Mouse (Mus musculus) layer of hippocampus, postnatal 36 days (tissue): ENCODE measurements at regions not wholly inside any gene's neighbourhood (a gene's known extent, or its start where the extent isn't known, plus 50 kb on each side); places are given as distances from the start of the nearest gene placed in this dataset.

Experiments
- DNase-seq, 2 experiments: peaks; one replicate each; pipeline ENCODE4 v3.0.0; 2022

DNA sequence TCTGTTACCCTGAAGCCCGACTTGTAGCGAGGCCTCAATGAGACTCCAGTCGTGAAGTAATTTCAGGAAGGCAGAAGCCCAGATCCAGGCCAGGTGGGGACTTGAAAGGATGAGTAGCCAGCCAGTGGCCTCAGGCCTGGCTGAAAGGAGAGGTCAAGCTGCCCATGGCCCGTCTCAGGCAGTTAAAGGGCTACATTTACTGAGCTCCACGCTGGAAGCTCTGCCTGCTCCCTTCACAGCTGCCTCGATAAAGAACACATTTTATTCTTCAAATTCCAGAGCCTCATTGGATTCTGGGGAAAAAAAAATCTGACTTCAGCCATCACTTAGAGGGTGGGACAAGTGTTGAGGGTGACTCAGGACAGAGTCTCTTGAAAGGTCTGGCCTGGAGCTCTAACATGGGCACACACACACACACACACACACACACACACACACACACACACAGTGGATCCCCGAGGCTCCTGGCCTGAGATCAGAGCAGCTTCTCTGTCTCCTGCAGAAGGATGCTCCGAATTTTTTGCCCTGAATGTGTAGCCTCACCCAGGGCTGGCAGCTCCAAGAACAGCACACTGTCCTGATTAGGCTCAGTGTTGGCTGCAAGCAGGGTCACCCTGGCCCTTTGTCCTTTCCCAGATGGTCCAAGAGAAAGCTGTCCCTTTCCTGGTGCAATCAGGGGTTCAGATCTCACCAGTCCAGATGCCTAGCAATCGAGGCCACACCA, 53.0 kb downstream of the Gadd45g start:
- no peak for DNase-seq

DNA sequence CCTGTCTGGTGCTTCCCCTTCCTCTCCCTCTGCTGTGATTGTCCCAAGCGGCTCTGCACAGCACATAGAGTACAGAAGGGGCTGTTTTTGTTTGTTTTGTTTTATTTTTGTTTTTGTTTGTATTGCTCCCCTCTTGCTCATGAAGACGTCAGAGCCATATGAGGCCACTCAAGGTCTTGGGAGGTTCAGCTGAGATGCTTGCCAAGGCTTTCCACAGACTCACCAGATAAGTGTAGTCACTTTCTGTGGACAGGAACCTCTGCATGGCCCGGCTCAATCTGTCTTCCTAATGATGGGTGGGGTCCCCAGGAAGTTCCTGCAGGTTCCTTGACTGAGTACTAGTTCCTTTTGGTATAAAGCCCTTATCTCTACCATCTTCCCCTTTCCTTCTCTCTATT, 53.6 kb downstream of the Gadd45g start:
- DNase-seq: no peak

DNA sequence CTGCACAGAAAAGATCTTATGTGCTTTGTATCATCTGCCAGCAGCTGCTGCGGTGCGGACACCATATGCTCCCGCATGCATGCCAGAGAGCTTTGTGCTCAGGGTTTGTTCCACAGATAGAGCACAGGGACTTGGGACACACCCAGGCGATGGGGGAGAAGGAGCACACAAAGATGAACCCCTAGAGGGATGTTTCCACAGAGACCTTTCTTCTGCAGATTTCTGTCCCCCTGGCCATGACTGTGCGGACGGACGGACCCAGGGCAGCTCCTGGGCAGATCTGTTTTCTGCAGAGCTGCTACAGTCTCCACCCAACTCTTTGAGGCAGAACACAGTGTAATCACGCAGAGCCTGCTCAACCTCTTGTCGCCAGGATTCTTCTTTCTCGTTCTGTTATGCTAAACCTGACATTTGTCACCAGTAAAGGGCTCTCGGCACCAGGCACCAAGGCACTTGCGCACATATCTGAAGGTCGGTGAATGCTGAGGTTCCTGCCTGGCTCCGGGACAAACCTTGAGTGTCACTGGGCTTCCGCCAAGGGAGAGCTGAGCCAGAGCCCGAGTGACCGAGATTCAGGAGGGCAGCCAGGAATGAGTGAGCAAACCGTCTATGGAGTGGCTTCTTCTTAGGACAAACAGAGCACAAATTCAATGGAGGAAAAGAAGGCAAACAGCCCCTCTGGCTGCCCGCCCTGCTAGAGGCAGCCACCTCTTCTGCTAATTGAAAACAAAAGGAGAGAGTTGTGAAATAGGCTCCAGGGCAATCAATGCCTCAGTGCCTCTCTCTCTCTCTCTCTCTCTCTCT, 56.2 kb downstream of the Gadd45g start:
- peak; percentile 47 to 49 for DNase-seq

DNA sequence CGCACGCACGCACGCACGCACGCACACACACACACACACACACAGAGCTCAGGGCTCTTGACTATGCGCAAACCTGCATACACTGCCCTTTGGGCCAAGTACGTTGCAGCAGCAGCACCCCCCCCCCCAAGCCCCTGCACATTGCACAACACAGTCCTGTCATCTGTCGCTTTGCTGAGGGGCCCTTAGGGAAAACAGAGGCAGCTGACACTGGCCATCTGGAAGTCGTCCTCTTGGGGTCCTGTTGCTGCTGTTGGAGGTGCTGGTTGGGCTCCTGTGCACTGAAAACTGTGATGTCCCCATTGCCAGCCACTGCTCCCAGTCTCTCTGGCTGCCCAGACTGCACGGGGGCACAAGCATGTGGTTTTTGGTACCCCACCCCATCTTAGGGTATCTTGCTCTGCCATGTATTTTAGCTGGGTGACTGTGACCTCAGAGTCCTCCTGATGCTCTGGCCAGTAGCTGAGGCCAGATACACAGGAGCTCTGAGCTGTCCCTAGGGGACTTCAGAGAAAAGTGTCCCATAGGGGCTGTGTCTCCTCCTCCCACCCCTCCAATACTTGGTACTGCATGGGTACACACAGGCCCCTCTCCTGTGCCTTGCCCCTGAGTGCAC, 57.0 kb downstream of the Gadd45g start:
- DNase-seq: no peak

DNA sequence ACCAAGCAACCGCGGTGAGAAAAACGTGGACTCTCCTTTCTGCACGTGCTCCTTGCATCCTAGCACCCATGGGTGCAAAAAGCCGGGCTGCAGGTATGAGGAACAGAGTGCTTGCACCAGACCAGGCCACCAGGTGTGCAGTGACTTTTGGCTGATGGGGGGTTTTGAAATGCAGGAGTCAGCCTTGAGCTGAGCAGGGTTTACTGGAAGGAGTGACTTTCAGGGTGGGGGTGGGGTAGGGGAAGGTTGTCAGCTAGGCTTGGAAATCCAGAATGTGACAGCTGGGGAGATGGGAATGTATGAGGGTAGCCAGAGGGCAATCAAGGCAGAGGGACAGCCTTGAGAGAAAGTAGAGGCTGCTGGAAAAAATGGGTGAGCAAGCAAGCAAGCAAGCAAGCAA, 58.8 kb downstream of the Gadd45g start:
- no peak for DNase-seq

DNA sequence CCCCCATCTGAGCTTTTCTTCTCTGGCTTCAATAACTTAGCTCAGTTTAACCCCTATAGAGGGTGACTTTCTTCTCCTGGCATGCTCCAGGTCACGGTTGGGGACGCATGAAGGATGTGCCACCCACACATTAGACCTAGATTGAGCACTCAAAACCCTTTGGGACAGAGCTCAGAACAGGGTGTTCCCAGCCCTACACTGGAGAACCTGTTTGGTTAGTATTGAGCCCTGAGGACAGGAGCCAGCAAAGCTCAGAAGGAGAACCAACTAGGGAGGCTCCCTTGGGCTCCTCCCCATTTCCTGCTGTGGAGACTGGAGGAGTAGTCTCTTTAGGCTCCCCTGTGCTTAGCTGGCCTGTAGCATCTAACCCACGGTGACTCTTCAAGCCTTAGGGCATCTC, 59.6 kb downstream of the Gadd45g start:
- DNase-seq: no peak

DNA sequence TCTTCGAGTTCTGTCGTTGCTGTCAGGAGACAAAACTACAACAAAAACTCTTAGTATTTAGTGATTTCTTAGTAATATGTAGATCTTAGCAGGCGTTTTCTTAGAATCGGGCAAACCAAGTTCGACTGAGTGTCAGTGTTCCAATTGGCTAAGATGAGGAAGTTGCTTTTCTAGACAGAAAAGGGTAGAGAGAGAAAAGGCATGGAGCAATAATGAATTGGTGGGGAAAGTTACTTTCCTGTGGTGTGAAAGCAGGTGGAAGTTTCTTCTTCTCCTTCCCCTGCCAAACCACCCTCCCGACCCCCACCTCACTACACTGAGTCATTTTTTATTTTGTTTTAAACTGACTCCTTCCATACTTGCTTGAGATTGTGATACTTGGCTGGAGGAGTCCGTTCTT, 62.0 kb downstream of the Gadd45g start:
- no peak for DNase-seq

DNA sequence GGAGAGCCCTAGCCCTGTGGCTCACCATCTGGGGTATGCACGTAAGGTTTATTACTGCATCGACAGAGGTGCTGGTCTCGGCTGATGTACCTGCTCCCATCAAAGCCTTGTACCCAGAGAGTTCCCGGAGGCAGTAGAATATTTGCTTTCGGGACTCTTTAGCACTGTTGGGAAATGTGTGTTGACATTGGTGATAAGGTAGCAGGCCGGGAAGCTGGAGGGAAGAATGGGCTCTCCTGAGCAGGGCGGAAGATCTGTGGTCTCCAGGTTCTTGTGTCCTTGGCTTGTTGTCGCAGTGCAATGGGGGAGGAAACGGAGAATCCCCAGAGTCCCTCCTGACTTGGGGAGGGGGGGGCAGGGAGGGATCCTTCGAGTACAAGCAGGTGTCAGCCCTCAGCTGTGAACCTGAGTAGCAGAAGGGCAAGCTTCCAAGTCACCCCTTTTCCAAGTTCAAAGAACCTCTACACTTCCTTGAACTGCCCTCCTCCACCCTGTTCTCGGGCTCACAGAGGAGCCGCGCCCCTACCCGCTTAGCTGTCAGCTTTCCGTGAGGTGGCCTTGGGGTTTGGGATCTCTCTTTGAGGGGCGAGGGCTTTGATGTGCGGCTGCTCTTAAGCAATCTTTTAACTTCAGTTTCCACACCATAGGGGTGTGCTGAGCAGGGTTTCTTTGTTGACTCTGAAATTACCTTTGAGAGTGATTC, 65.0 kb downstream of the Gadd45g start:
- DNase-seq: no peak

DNA sequence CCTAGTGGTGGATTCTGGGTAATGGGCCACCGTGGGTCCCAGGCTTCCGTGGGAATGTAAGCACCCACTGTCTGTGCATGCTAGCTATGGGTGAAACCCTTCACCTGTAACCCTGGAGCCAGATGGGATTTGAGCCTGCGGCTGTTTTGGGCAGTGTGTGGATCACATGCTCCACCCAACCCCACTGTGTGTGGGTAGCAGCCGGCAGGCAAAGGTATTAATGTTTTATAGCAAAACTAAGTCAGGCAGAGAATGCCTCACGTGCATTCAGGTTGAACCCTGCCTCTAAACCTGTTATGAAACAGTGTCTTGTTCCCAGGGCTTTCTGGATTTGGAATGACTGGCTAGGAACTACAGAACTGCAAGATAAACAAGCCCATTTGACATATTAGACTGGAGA, 66.0 kb downstream of the Gadd45g start:
- no peak for DNase-seq

DNA sequence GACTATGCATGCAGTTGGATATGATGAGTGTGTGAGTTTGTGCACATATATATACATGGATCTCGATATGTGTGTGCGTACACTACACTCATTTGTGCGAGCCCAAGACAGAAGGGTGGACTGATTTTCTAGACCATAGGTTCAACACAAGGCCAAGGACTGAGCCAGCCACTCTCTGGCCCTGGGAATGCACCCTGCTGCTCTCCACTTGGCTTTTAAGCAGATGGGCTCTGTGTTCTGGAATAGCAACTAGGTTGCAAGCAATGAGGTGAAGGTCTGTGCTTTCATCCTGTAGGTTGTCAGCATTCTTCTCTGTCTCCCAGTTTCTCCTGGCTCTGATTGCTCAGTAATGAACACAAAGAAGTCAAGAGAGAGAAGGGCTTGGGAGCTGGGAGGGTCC, 66.5 kb downstream of the Gadd45g start:
- no peak for DNase-seq

DNA sequence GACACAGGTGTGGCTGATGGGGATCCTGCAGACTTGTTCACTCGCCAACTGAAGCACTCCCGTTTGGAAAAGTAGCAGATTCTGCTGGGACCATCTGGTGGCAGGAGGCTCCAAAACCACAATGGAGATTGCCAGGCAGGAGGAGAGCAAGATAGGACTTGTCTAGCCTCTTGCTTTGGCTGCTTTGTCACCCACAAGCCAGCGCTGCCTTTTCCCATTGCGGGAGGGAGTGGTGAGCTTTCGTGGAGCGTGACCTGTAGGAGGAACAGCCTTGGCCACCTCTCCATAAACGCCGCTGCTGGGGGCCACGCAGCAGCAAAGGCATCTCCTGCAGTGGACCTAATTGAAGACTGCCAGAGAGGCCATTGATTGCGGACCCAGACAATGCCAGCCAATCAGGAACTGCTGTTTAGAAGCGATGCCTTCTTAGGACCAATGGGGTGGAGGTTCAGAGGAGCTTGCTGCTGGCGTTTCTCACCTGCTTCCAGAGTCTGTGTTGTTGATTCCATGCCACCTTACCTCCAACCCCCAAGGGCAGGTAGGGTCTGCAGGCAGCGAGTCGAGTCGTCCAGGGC, 70.3 kb downstream of the Gadd45g start:
- no peak for DNase-seq

DNA sequence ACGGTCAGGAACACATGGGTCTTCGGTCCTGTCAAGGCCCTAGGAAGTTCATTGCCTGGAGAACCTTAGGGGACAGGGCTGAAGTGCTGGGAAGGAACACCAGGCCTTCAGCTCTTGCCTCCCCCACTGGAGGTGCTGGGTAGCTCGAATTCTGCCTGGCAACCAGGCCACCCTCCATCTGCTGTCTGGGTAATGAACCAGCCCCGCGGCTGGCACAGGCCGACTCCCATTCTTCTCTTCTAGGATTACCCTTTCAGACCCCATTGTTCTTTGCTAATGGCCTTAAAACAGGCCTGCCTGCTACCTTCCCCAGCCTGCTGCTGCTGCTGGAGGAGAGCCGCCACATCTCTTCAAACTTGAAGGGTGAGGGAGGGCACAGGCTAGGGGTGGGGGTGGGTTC, 71.2 kb downstream of the Gadd45g start:
- no peak for DNase-seq

DNA sequence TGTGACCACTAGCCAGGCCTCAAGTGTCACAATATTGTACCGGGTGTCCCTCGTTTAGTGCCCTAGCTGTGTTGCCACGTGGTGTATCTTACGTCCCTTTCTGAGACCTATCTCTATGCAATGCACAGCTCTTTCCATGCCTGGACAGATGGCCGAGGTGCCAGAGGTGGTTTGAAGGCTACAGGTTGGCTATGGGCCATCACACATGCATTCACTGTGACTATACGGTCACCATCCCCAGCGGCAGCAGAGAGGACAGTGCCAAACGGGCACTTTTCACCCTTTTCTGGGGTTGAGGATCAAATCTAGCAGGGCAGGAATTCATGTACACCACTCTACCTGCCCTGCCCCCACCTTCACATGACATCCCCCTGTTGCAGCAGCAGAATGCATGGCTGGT, 71.6 kb downstream of the Gadd45g start:
- DNase-seq: no peak

DNA sequence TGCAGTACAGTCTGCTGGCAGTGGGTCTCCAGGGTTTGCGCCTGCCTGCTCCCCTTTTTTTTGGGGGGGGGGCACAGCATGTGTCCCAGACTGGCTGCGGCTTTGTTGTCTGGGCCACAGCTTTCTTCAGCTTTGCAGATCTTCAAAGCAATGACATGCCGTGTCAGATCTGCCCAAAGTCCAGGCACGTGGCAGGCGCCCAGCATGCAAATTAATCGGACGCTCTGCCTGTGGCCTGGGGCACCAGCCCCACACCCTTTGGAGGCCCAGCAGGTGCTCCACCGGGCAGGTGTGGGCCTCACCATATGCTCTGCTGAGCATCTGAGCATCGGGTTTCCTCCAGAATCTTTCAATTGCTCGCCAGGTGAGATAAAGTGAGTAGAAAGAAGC, 72.3 kb downstream of the Gadd45g start:
- no peak for DNase-seq

DNA sequence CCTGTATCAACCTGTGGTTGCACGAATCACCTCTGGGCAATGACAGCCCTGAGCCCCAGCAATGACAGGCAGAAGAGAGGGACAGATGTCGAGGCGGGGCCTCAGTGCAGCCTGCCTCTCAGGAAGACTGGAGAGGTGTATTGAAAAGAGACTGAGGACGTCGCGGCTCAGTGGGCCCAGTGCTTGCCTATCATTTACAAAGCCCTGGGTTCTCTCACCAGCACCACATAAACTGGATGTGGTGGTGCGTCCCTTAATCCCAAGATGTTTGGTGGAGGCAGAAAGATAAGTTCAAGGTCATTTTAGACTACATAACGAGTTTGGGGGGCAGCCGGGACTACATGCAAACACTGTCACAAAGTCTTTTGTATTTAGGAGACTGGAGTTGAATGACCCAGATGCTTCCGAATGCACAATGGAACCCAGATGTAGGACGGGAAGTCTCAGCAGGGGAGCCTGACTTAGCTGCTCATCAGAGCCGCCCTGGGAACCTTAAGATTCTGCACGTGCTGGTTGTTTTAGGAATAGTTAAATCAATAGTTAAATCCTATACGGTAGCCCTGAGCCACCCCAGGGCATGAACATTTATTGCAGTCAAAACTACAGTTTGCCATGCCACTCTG, 72.8 kb downstream of the Gadd45g start:
- no peak for DNase-seq

DNA sequence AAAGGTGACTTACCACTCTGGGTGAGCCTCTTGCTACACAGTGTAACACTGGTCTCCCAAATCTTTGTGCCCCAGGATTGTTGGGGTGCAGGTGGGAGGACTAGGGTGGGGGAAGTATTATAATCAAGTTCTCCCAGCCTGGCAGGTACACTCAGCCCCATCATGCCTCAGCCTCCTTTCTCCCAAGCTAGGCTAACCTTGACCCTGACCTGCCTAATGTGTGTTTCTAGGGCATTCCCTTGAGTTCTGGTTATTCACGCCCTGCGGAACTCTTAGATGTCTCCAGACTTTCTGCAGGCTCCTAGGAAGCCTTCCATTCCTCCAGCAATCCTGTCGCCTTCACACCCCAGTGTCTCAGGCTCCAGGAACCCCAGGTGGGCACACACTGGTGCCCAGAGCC, 73.5 kb downstream of the Gadd45g start:
- DNase-seq: no peak

DNA sequence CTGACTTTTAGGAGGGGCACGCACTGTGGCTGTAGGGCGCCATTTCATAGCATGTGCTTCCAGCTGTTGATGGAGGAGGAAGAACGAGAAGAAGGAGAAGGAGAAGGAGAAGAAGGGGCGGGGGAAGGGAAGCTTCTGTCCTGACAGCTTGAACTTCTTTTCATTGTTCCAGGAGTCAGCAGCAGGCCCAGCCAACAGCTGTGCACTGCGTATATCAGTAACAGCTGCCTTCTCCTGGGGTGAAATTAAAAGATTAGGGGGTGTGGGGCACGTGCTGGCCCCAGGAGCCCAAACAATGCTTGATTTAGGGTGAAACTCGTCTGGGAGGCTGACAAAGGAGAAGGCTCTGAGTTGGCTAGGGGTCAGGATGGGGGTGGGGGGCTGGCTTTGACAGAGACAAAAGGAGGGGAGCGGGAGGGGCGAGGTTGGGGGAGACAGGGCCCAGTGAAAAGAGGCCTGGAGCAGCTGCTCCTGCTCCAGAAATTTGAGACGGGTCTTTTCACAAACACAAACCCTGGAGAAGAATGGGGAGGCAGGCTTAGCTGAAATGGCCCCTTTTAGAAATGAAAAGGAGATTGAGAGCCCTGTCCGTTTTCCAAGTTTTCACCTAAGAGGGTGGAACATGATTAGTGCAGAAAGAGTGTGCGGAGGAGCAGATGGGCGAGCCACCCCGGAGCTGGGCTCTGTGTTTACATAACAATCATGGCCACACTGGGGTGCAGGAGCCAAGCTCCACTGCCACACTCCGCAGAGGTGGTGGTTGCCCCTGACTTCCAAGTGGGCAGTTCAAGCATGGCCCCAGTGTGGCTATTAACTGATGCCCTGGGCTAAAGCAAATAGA, 74.3 kb downstream of the Gadd45g start:
- DNase-seq: no peak

DNA sequence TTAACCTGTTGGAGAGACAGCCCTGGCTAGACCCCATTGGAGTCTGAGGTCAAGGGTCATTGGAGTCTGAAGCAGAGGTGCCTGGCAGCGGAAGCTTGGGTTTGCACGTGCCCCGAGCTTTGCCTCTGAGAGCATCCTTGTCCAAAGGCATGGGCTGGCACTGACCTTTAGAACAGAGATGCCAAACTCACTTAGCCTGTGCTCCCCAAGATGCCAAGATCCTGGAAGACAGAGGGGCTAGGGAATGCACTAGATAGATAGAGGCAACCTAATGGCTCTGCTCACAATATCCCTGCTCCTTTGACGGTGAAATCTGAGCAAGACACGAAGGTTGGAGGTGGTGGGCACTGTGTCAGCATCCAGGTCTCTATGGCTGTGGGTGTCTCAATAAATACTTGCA, 75.1 kb downstream of the Gadd45g start:
- DNase-seq: no peak

DNA sequence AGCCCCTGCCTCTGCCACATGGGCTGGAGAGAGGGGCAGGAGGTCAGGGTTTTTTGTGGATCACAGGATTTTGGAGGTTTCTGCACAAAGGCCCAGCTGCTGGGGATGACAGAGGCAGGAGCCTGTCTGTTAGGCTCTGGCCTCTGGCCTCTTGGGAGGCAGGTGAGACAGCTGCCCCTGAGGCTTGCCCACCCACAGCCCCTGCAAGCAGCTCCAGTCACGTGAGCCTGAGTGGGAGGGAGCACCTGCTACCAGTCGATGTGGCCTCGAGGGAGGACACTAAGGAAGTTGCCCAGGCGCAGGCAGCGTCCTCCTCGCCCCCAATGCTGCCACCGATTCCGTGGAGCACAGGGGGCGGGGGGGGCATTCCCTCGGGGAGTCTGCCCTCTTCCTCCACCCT, 80.3 kb downstream of the Gadd45g start:
- no peak for DNase-seq

DNA sequence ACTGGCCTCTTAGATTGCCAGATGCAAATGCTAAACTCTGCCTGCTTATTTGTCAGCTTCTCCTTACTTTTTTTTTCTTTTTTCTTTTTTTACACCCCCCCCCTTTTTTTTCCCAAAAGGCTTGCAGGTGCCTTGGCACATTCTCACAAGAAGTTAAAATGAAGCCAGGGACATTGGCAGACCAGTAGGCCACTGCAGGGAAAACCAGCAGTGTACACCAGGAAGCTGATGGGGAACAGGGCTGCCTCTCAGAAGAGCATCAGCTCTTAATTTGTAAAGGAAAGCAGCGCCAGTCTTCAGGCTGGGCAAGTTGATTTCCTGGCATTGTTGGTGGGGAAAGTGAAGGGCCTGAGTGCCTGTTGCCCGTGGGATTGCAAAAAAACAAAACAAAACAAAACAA, 83.3 kb downstream of the Gadd45g start:
- no peak for DNase-seq

DNA sequence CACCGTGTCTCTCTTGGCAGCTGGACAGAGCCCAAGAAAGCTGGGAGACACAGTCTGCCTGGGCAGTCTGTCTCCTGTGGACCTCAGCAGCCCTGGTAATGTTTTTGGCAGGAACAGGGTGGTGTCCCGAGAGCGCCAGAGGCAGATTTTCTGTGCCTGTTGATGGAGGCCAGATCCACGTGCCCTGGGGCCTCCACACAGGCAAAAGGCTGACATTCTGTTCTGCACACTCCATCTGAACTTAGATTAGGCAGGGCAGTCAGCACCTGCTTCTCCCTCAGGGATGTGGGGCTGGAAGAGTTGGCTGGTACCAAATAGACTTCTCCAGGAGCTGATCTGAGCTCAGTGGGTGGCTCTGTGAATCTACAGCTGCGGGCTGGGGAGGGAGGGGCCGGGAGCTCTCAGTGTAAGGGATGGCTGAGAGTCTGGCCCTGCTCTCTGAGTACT, 83.8 kb downstream of the Gadd45g start:
- DNase-seq: peak; percentile 26 to 30
